Mouse (Mus musculus) E14TG2a.4 (cell line): Measurements from ENCODE around the gene Prr13.

Source experiments
- CTCF ChIP-seq: conservative IDR thresholded peaks from 2 replicates; pipeline ENCODE4 v1.5.1; 2014; ENCODE audit warnings: low read length
- NANOG ChIP-seq: IDR thresholded peaks from 2 replicates; pipeline ENCODE4 v1.6.1; 2014; ENCODE audit warnings: borderline replicate concordance, low read length, mixed read lengths
- POU5F1 ChIP-seq: IDR thresholded peaks from 2 replicates; pipeline ENCODE4 v1.6.1; 2014; ENCODE audit warnings: low read length, borderline replicate concordance

- TF ChIP-seq CTCF, result no peak
- no peak for TF ChIP-seq POU5F1
- TF ChIP-seq NANOG, result no peak
These were observed 28.8 kb downstream of the Prr13 start for GRCm38 (mm10) chr15:102487664-102488063.
